Mouse (Mus musculus) ES-E14 (cell line): ENCODE measurements around the gene Iqsec1. TPM values are rescaled to one million over a fixed set of nuclear protein-coding genes. Genes with fewer than 3 reads are reported as not detected.

ENCODE experiments used
- DNase-seq: peaks from one replicate; pipeline ENCODE4 v3.0.0-alpha.2; 2013; ENCODE audit warnings: low read depth, low spot score
- H3K27ac ChIP-seq: 2 replicates; pipeline ENCODE4 v1.5.1; 2012; ENCODE audit warnings: low read depth, mild to moderate bottlenecking, low read length, moderate library complexity, mixed read lengths; ENCODE audit not compliant: poor library complexity, insufficient read depth, severe bottlenecking
- H3K36me3 ChIP-seq: 2 replicates; pipeline ENCODE4 v1.6.1; 2012; ENCODE audit warnings: mild to moderate bottlenecking, low read length, moderate library complexity, mixed read lengths; ENCODE audit not compliant: control insufficient read depth, poor library complexity, insufficient read depth, severe bottlenecking
- H3K4me1 ChIP-seq, 2 experiments: fragments of 150-350 bp in 1 of 2; sonication (generic) in 1 of 2; 2 replicates each; pipeline ENCODE4 v1.6.1; 2012; ENCODE audit warnings: low read length in 2 of 2, mild to moderate bottlenecking in 1 of 2, mixed read lengths in 1 of 2; ENCODE audit not compliant: control insufficient read depth in 2 of 2, insufficient read depth in 2 of 2, poor library complexity in 1 of 2
- H3K4me3 ChIP-seq, 2 experiments: fragments of 150-350 bp in 1 of 2; sonication (generic) in 1 of 2; 2 replicates each; pipeline ENCODE4 v1.5.1; 2012; ENCODE audit warnings: low read length in 2 of 2, low read depth in 1 of 2, mild to moderate bottlenecking in 1 of 2, mixed read lengths in 1 of 2; ENCODE audit not compliant: insufficient read depth in 1 of 2, poor library complexity in 1 of 2, severe bottlenecking in 1 of 2
- H3K9ac ChIP-seq: 2 replicates; pipeline ENCODE4 v1.6.1; 2012; ENCODE audit warnings: low read depth, mild to moderate bottlenecking, low read length, mixed read lengths; ENCODE audit not compliant: poor library complexity, insufficient read depth, severe bottlenecking
- H3K9me3 ChIP-seq: fragments of 150-350 bp; sonication (generic); 2 replicates; pipeline ENCODE4 v1.6.1; 2012; ENCODE audit warnings: low read depth, mild to moderate bottlenecking, low read length; ENCODE audit not compliant: control insufficient read depth, insufficient read depth
- CHD2 ChIP-seq: IDR thresholded peaks from 2 replicates; pipeline ENCODE4 v1.6.1; 2014; ENCODE audit warnings: mild to moderate bottlenecking, low read depth, low read length, inconsistent platforms
- HCFC1 ChIP-seq: IDR thresholded peaks from 2 replicates; pipeline ENCODE4 v1.6.1; 2012; ENCODE audit warnings: low read length, inconsistent platforms, borderline replicate concordance; ENCODE audit not compliant: insufficient read depth
- MAFK ChIP-seq: IDR thresholded peaks from 2 replicates; pipeline ENCODE4 v1.6.1; 2014; ENCODE audit warnings: mild to moderate bottlenecking, low read depth, low read length, inconsistent platforms; ENCODE audit not compliant: insufficient read depth
- ZC3H11A ChIP-seq: IDR thresholded peaks from 2 replicates; pipeline ENCODE4 v1.6.1; 2012; ENCODE audit warnings: low read depth, mild to moderate bottlenecking, inconsistent platforms, low read length, borderline replicate concordance
- ZNF384 ChIP-seq: IDR thresholded peaks from 2 replicates; pipeline ENCODE4 v1.6.1; 2012; ENCODE audit warnings: low read depth, low read length, inconsistent platforms
- in situ Hi-C, 2 experiments: fragments of 600-800 bp; cut with MboI; formaldehyde crosslinking; loops; one replicate each; pipeline ENCODE4 v1.15.1; 2025; ENCODE audit warnings: low sequenced_read_pairs in 2 of 2, inconsistent platforms in 1 of 2; ENCODE audit not compliant: unreplicated experiment in 2 of 2
- total RNA-seq: library from RNA; depleted of rRNA; stranded (reverse); fragments of 300-350 nt; gene quantifications from 2 replicates; pipeline ENCODE4 v1.2.3, GENCODE M21; 2012

Gene Iqsec1
- total RNA-seq, 1 experiment, result 18.8 TPM

GRCm38 (mm10) chr6:90921259-90921946 is 67.1 kb downstream of the Iqsec1 start:
- in situ Hi-C loops, result no loop called here
- no peak for DNase-seq
- H3K9ac ChIP-seq, result no peak overlapping the region
- TF ChIP-seq HCFC1 (no peak), CHD2 (no peak), ZC3H11A (no peak), ZNF384 (no peak), MAFK (no peak)
- no peak overlapping the region for H3K4me3 ChIP-seq
- no peak overlapping the region for H3K27ac ChIP-seq
- H3K4me1 ChIP-seq, result no peaks in the 10 kb centered on the region
- H3K36me3 ChIP-seq, result no peaks in the 10 kb centered on the region
- H3K9me3 ChIP-seq, result no peaks in the 10 kb centered on the region

GRCm38 (mm10) chr6:90920510-90921220 is 67.8 kb downstream of the Iqsec1 start:
- H3K9me3 ChIP-seq, result no peaks in the 10 kb centered on the region
- H3K36me3 ChIP-seq, result no peaks in the 10 kb centered on the region
- no peaks in the 10 kb centered on the region for H3K4me1 ChIP-seq
- no peak for TF ChIP-seq HCFC1
- TF ChIP-seq ZC3H11A, result no peak
- no peak for TF ChIP-seq MAFK
- TF ChIP-seq ZNF384, result no peak
- no peak for TF ChIP-seq CHD2
- in situ Hi-C loops, result no loop called here
- H3K4me3 ChIP-seq, result no peak overlapping the region
- H3K27ac ChIP-seq, result no peak overlapping the region
- DNase-seq, result no peak
- H3K9ac ChIP-seq, result no peak overlapping the region

GRCm38 (mm10) chr6:90919636-90920420 is 68.7 kb downstream of the Iqsec1 start:
- H3K36me3 ChIP-seq, result no peaks in the 10 kb centered on the region
- no peak for DNase-seq
- TF ChIP-seq ZNF384 (no peak), ZC3H11A (no peak), CHD2 (no peak), MAFK (no peak)
- no peak overlapping the region for H3K27ac ChIP-seq
- no peak overlapping the region for H3K9ac ChIP-seq
- in situ Hi-C loops, result no loop called here
- H3K4me3 ChIP-seq, result no peak overlapping the region
- H3K9me3 ChIP-seq, result no peaks in the 10 kb centered on the region
- no peaks in the 10 kb centered on the region for H3K4me1 ChIP-seq

- Histone ChIP-seq H3K4me3 (no peak overlapping the region), H3K4me1 (no peaks in the 10 kb centered on the region), H3K36me3 (no peaks in the 10 kb centered on the region), H3K27ac (no peak overlapping the region), H3K9ac (no peak overlapping the region), H3K9me3 (no peaks in the 10 kb centered on the region)
- no peak for TF ChIP-seq ZC3H11A
- no peak for TF ChIP-seq HCFC1
- no peak for TF ChIP-seq ZNF384
- DNase-seq, result no peak
- in situ Hi-C loops, result no loop called here
These were observed 72.9 kb downstream of the Iqsec1 start for GRCm38 (mm10) chr6:90915585-90915984.
